Mouse (Mus musculus): Measurements from ENCODE around the gene Zmym4. TPM values are rescaled to one million over a fixed set of nuclear protein-coding genes. Genes with fewer than 3 reads are reported as not detected.
"Not testable (repeated sequence)": the region's sequence is repeated elsewhere in the genome, so short reads cannot be mapped to it uniquely, and the experiment has no call there.

Zmym4 gene
- 21.2 and 21.5 TPM in 2 replicates for polyA plus RNA-seq (2016; fragmentation: Nextera tagmentation; extraction: Ambion mirVana)

DNA sequence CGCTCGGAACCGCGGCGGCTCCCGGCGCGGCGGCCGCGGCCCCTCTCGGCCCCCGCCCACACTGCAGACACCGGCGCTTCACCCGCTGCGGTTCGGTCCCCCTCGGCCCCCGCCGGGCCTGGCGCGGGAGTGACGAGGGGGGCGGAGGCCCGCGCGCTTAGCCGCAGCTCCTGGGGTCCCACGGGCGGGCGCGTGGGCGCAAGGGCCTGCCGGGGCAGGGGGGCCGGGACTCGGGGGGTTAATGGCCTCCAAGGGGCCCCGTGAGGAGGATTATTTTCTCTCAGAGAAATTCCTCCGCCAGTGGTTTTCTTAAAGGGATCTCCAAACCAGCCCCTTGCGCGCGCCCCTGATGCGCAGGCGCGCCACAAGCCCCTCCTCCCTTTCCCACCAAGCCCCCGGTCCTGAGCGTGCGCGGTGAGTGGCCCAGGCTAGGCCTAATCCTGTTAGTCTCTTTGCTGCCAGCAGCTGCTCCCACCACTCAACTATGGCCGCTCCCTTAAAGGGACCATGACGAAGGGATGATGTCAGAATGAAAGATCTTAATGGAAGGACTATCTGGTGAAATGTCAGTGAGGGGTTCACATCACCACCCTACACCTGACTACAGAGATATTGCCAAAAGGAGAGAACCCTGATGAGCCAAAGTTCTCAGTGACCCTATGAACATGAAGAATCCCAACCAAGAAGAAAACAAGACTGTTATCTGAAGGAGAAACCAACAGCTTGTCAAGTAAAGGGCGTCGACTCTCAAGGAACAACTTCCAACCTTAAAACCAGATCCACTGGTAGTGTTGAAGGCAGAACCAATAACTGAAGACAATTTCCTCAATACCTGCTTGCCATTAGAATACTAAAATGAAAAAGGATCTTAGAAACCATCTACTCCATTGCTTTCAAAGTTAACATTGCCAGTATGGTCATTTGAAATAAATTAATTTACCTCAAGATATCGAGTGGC lies at the start of gene Zmym4:
Gene Zmym4, minus strand, starts transcription at position 272 of the 958 bp plus-strand sequence.
- Histone ChIP-seq H3K4me3 (peak within 1 kb of the TSS; percentile 77), H3K36me3 (no peaks in the 10 kb centered on the region), H3K4me2 (peak within 1 kb of the TSS; percentile 69), H3K27ac (ENCODE audit: poor library complexity, severe bottlenecking) (peak within 1 kb of the TSS; percentile 94), H3K9me3 (replicated peaks) (no peaks in the 10 kb centered on the region), H3K27me3 (replicated peaks) (no peaks in the 10 kb centered on the region), H3K4me1 (replicated peaks) (no peaks in the 10 kb centered on the region), H3K9ac (peak within 1 kb of the TSS; percentile 97)
- peak; percentile 96 for ATAC-seq (ENCODE audit: insufficient number of reproducible peaks, low FRiP score)
- 5% methylated on average over 52 of the region's 54 CpGs for WGBS

- H3K9me3 ChIP-seq (replicated peaks): no peaks in the 10 kb centered on the region
- H3K9ac ChIP-seq: no peak overlapping the region
- no peak overlapping the region for H3K27ac ChIP-seq (ENCODE audit: poor library complexity, severe bottlenecking)
- peaks cover 3% of the 10 kb centered on the region; the same call in 1 of the 2 replicates for H3K4me1 ChIP-seq (replicated peaks)
- H3K4me3 ChIP-seq: no peak overlapping the region
- no peaks in the 10 kb centered on the region for H3K27me3 ChIP-seq (replicated peaks)
- WGBS: 83% methylated on average over 4 of the region's 4 CpGs
- H3K36me3 ChIP-seq: no peaks in the 10 kb centered on the region
- no peak for ATAC-seq (ENCODE audit: insufficient number of reproducible peaks, low FRiP score)
- no peak overlapping the region for H3K4me2 ChIP-seq
These were observed 48.4 kb upstream of the Zmym4 start for GRCm38 (mm10) chr4:127016366-127016765.

GRCm38 (mm10) chr4:127015294-127015993 lies 47.5 kb upstream of the Zmym4 start:
- H3K9me3 ChIP-seq (replicated peaks); H3K27me3 ChIP-seq (replicated peaks); H3K4me1 ChIP-seq (replicated peaks); H3K9ac ChIP-seq; H3K36me3 ChIP-seq; H3K27ac ChIP-seq (ENCODE audit: poor library complexity, severe bottlenecking): not testable (repeated sequence)
- peak; percentile 89 for ATAC-seq (ENCODE audit: insufficient number of reproducible peaks, low FRiP score)
- peak overlapping the region; percentile 36 for H3K4me2 ChIP-seq
- H3K4me3 ChIP-seq: peak overlapping the region; percentile 27; the same call in 1 of the 2 replicates
- WGBS: 18% methylated on average over 14 of the region's 26 CpGs

DNA sequence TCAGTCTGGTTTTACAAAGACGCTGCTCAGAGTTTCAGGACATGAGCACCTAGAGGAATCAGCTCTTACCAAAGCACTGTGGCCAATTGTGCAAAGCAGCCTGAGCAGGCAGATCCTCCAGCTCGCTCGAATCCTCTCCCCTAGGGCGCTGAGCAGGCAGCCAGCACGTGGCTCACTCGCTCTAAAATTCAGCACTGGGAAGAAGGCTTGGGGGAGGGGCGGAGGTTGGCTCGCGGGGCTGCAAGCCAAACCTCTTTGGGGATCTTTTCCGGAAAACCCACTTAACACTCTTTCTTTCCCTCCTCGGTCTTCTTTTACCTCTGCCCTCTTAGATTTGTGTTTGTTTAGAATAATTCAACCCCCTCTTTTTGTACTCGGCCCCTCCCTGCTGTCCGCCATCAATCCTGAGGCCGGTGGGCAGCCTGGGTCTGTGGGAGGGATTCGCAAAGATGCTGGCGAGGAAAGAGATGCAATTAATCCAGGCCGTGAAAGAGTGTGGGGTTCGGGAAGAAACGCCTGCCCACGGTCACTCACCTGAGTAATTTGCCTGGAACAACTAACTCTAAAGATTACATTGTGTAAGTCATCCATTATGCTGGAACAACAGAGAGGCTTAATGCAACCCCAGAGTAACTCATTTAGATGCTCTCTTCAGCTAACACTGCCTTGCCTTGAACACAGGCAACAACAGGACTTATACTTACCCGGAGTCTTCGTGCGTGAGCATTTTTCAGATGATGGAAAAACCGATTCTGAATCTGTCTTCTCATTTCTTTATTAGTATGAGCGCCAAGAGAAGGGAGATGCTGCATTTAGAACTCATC lies 37.4 kb upstream of the Zmym4 start:
- WGBS: 18% methylated on average over 25 of the region's 25 CpGs
- Histone ChIP-seq H3K27ac (ENCODE audit: poor library complexity, severe bottlenecking) (no peak overlapping the region), H3K4me3 (peak overlapping the region; percentile 46), H3K27me3 (replicated peaks) (no peaks in the 10 kb centered on the region; the same call in 1 of the 2 replicates), H3K4me1 (replicated peaks) (no peaks in the 10 kb centered on the region; the same call in 1 of the 2 replicates), H3K36me3 (no peaks in the 10 kb centered on the region), H3K4me2 (peak overlapping the region; percentile 70), H3K9ac (peak overlapping the region; percentile 55), H3K9me3 (replicated peaks) (no peaks in the 10 kb centered on the region)
- ATAC-seq (ENCODE audit: insufficient number of reproducible peaks, low FRiP score): no peak

GRCm38 (mm10) chr4:127004384-127004783 lies 36.4 kb upstream of the Zmym4 start:
- Histone ChIP-seq H3K4me3 (no peak overlapping the region), H3K4me2 (no peak overlapping the region), H3K36me3 (no peaks in the 10 kb centered on the region), H3K27ac (ENCODE audit: poor library complexity, severe bottlenecking) (no peak overlapping the region), H3K9ac (no peak overlapping the region), H3K9me3 (replicated peaks) (no peaks in the 10 kb centered on the region), H3K4me1 (replicated peaks) (no peaks in the 10 kb centered on the region; the same call in 1 of the 2 replicates), H3K27me3 (replicated peaks) (no peaks in the 10 kb centered on the region; the same call in 1 of the 2 replicates)
- 84% methylated on average over 3 of the region's 3 CpGs for WGBS
- no peak for ATAC-seq (ENCODE audit: insufficient number of reproducible peaks, low FRiP score)

GRCm38 (mm10) chr4:127000601-127001105 lies 32.7 kb upstream of the Zmym4 start:
- 39% methylated on average over 8 of the region's 8 CpGs for WGBS
- no peak for ATAC-seq (ENCODE audit: insufficient number of reproducible peaks, low FRiP score)
- Histone ChIP-seq H3K27me3 (replicated peaks) (no peaks in the 10 kb centered on the region; the same call in 1 of the 2 replicates), H3K27ac (ENCODE audit: poor library complexity, severe bottlenecking) (no peak overlapping the region), H3K4me3 (no peak overlapping the region), H3K4me2 (no peak overlapping the region), H3K9me3 (replicated peaks) (no peaks in the 10 kb centered on the region), H3K36me3 (no peaks in the 10 kb centered on the region), H3K4me1 (replicated peaks) (no peaks in the 10 kb centered on the region; the same call in 1 of the 2 replicates), H3K9ac (no peak overlapping the region)

- H3K27ac ChIP-seq (ENCODE audit: poor library complexity, severe bottlenecking); H3K36me3 ChIP-seq; H3K9me3 ChIP-seq (replicated peaks); H3K27me3 ChIP-seq (replicated peaks); H3K9ac ChIP-seq; H3K4me2 ChIP-seq; H3K4me1 ChIP-seq (replicated peaks); H3K4me3 ChIP-seq; ATAC-seq (ENCODE audit: insufficient number of reproducible peaks, low FRiP score): not testable (repeated sequence)
- 90% methylated on average over 16 of the region's 16 CpGs for WGBS
These were observed 31.4 kb upstream of the Zmym4 start for GRCm38 (mm10) chr4:126999372-126999771.

DNA sequence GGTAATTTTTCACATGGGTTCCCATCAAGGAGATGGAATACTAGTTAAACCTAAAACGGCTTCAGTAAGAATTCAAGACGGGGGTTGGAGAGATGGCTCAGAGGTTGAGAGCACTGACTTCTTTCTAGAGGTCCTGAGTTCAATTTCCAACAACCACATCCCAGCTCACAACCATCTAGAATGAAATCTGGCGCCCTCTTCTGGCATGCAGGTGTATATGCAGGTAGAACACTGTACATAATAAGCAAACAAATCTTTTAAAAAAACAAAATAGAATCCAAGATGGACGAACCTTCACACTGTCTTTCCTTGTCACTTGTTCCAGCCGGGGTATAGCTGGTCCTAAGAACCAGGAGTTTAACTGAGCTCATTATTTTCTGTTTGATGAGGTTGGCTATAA lies 24.4 kb upstream of the Zmym4 start:
- no peaks in the 10 kb centered on the region for H3K36me3 ChIP-seq
- no peaks in the 10 kb centered on the region for H3K4me1 ChIP-seq (replicated peaks)
- no peak for ATAC-seq (ENCODE audit: insufficient number of reproducible peaks, low FRiP score)
- no peaks in the 10 kb centered on the region for H3K27me3 ChIP-seq (replicated peaks)
- no peak overlapping the region for H3K4me3 ChIP-seq
- H3K9ac ChIP-seq: no peak overlapping the region
- no peak overlapping the region for H3K4me2 ChIP-seq
- H3K9me3 ChIP-seq (replicated peaks): 0 out of 2 replicates have a peak, but pooled peaks cover 4% of the 10 kb centered on the region
- 54% methylated on average over 5 of the region's 5 CpGs for WGBS
- H3K27ac ChIP-seq (ENCODE audit: poor library complexity, severe bottlenecking): no peak overlapping the region

- Histone ChIP-seq H3K4me1 (replicated peaks) (no peaks in the 10 kb centered on the region), H3K36me3 (no peaks in the 10 kb centered on the region), H3K4me2 (no peak overlapping the region), H3K27me3 (replicated peaks) (no peaks in the 10 kb centered on the region), H3K27ac (ENCODE audit: poor library complexity, severe bottlenecking) (no peak overlapping the region), H3K4me3 (no peak overlapping the region), H3K9me3 (replicated peaks) (0 out of 2 replicates have a peak, but pooled peaks cover 4% of the 10 kb centered on the region), H3K9ac (no peak overlapping the region)
- ATAC-seq (ENCODE audit: insufficient number of reproducible peaks, low FRiP score): no peak
These were observed 22.6 kb upstream of the Zmym4 start for GRCm38 (mm10) chr4:126990553-126990952.

DNA sequence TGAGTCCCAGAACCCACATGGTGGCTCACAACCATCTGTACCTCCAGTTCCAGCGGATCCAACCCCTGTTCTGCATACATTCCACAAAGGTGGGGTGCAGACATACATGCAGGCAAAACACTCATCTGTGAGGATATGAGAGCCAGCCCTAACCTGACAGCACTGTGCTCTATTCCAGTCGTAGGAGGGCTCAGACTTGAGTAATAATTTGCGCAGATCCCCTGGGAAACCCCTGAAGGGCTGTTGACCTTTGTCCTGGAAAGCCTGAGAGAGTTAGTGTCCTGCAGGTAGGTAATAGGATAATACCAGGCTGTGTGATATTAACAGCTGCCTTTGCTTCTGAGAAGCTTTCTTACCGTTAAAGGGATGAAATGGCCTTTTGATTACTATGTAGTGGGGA lies 20.6 kb upstream of the Zmym4 start:
- Histone ChIP-seq H3K27ac (ENCODE audit: poor library complexity, severe bottlenecking) (no peak overlapping the region), H3K36me3 (no peaks in the 10 kb centered on the region), H3K27me3 (replicated peaks) (no peaks in the 10 kb centered on the region), H3K4me1 (replicated peaks) (no peaks in the 10 kb centered on the region), H3K9ac (no peak overlapping the region), H3K4me3 (no peak overlapping the region), H3K4me2 (no peak overlapping the region), H3K9me3 (replicated peaks) (0 out of 2 replicates have a peak, but pooled peaks cover 4% of the 10 kb centered on the region)
- 70% methylated on average over 4 of the region's 4 CpGs for WGBS
- no peak for ATAC-seq (ENCODE audit: insufficient number of reproducible peaks, low FRiP score)

All from heart, embryonic 12.5 days (tissue).